Mouse (Mus musculus): ENCODE results near the gene Wdr38. TPM values are rescaled to one million over a fixed set of nuclear protein-coding genes. Genes with fewer than 3 reads are reported as not detected.
"Not testable (repeated sequence)": the region's sequence is repeated elsewhere in the genome, so short reads cannot be mapped to it uniquely, and the experiment has no call there.

The Wdr38 gene
- polyA plus RNA-seq, 1 experiment from 2014 or later: 2.6 TPM

DNA sequence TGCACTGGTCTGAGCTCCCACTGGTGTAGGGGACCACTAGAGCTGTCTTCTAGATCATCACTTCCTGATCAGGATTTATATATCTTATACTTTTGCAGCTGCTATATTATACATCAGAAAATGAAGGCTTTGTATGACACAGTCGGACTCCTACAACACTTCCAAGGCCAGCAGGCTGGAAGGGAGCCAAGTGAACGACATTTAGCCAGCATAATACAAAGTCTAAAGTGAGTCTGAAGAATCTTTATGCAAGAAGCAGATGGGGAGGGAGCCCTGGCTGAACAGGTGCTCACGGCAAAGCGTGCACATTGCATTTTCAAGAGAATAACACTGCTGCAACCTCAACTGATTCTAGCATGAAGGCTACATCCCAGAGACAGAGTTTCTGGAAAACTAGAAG is 4.8 kb upstream of the Wdr38 start:
- DNase-seq (ENCODE audit: low spot score): no peak

DNA sequence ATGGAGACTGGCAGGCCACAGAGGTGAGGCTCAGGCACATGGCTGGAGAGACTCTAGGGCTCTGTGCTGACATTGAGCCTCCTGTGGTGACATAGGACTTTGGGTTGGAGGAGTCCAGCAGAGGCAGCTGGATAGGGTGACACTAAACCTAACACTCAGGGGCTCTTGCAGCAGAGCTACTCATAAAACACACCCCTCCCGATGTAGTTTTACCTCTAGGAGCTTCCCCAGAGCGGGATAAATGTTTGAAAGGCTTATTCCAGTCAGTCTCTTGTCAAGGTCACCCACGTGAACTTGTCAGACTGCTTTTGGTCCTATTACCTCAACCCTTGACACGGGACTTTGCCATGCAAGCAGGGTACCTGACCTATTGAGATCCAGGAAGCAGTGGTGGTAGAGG is 2.1 kb downstream of the Wdr38 start:
- no peak for DNase-seq (ENCODE audit: low spot score)

DNA sequence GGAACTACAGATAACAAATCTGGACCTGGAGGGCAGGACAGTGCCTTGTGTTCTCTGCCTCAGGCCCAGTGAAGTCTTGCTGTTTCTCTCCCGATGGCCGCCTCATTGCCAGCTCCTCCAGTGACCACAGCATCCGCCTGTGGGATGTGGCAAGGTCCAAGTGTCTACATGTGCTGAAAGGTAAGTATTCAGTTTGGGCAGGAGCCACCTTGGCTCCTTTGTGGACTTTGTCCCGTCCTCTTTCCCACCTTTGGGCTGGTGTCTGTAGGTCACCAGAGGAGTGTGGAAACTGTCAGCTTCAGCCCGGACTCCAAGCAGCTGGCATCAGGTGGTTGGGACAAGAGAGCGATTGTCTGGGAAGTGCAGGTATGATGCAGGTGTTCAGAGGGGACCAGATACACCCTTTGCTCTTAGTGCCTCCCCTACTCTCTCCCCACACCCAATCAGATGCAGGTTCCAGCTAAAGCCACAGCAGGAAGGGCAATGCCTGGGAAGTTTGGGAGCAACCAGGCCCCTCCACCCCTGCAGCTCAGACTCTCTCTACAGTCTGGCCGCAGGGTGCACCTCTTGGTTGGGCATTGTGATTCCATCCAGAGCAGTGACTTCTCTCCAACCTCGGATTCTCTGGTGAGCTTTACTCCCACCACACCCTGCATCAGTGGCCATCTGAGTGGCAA is 2.8 kb downstream of the Wdr38 start:
- no peak for DNase-seq (ENCODE audit: low spot score)

DNA sequence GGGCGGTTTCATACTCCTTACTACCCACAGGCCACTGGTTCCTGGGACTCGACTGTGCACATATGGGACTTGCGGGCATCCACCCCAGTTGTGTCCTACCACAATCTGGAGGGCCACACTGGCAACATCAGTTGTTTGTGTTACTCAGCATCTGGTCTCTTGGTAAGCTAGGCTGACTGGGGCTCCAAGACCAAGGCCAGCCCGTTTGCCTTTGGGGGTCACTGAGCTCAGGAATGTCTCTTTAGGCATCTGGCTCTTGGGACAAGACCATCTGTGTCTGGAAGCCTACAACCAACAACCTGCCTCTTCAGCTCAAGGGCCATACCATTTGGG is 3.3 kb downstream of the Wdr38 start:
- no peak for DNase-seq (ENCODE audit: low spot score)

DNA sequence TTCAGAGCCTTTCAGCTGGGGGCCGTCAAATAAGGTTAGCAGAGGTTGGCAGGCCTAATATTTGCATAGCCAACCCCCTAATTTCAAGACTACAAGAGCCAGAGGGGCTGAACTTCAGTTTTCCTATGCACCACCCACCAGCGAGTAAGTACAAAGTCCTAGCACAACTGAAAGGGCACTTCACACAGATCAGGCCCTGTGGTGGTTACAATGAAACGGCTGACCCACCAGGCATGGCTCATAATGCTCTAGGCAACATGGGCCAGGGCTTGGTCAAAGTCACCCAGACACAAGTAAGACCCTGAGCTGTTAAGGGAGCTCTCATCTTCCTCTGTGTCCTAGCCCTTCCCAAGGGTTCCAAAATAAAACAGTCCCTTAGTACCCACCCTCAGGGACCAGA is 4.6 kb downstream of the Wdr38 start:
- DNase-seq (ENCODE audit: low spot score): no peak

DNA sequence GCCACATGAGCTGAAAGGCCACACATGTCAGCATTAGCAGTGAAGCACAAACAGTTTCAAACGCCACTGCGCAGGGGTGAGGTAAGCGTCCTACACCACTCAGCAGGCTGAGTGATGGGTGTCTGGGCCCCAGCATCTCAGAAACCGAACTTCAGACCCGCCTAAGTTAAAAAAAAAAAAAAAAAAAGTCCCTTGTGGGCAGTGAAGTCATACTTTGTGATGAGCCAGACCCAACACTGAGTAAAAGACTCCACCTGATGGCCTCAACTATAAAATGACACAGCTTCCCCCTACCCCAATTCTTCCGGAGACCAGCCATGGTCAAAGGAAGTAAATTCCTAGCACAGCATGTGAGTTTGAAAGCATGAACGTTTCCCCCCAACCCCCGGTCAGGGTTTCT is 5.8 kb downstream of the Wdr38 start:
- no peak for DNase-seq (ENCODE audit: low spot score)

DNA sequence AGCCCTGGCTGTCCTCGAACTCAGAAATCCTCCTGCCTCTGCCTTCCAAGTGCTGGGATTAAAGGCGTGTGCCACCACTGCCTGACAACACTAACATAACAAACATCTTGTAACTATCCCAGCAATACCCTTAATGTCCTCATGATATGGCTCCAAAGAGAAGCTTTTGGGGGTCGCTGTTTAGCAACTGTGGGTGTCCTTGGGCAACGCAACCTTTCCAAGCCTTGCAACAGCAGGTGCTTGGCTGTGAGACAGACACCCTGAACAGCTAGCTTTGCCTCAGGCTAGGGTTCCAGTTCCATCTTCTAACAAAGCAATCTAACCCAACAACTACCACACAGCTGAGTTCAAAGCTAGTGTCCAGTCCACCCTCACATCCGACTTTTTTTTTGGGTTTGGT is 6.2 kb downstream of the Wdr38 start:
- no peak for DNase-seq (ENCODE audit: low spot score)

DNA sequence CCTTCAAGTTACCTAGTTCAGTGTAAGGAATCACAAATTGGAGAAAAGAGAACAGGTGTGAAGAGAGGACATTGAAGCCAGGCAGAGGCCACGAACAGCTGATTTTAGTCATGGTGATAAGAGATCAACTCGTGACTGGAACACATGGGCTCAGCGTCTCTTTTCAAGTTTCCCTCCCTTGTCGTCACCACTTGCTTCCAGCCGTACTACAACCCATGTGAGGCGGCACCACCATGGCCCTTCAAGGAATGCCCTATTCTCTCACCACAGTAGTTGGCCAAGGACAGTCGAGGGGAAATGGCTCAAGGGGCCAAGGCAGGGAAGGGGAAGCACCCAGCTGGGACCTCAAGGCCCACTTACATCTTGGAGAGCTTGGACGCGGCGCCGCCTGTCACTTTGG is 7.1 kb downstream of the Wdr38 start:
- peak; percentile 43 for DNase-seq (ENCODE audit: low spot score)

DNA sequence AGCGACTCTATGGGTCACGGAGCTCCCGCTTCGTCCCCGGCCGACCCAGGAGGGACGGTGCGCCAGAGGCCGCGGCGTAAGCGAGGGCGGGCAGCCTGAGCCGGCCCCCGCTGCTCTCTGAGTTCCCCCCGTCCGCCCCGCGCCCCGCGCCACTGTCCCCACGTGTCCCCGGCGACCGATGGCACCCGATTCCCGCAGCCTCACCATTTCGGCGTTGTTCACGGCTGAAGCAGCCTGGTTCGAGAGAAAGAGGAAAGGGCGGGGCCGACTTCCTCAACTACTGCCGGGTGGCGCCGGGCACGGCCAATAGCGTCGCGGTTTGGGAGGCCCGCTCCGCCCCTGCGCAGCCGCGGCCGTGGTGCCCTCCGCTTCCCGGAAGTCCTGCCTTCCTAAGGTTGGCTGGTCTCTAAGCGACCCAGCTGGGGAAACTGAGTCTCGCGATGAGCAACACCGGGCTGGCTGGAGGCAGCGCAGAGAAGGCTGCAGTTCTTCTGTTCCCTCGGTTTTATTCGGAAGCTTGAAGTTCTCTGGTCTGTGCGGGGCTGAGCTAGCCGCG is 7.7 kb downstream of the Wdr38 start, which contains the start of gene Arpc5l:
Gene Arpc5l (plus strand): TSS at position 469 of the 556 bp plus-strand sequence.
- peak; percentile 94 for DNase-seq (ENCODE audit: low spot score)

DNA sequence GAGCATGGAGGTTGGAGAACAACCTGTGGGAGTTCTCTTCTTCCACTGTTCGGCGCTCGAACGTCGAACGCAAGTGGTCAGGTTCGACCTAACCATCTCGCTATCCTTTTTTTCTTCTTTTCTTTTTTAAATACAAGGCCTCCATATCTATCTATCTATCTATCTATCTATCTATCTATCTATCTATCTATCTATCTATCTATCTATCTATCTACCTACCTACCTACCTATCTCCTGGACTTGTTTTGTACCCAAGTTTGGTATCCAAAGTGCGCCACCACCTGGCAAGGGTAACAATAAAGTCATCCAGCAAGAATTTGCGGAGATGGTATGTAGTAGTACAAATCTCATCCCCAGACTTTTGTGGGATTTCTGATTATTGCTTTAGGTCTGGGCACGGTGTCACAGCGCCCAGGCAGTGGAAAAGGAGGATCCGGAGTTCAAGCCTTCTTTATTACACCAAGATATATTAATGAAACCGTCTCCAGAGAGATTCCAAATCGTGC is 8.4 kb downstream of the Wdr38 start, which contains the start of gene Rpl35:
Gene Rpl35 (minus strand): TSS at position 51 of the 506 bp plus-strand sequence.
- DNase-seq (ENCODE audit: low spot score): peak; percentile 58

DNA sequence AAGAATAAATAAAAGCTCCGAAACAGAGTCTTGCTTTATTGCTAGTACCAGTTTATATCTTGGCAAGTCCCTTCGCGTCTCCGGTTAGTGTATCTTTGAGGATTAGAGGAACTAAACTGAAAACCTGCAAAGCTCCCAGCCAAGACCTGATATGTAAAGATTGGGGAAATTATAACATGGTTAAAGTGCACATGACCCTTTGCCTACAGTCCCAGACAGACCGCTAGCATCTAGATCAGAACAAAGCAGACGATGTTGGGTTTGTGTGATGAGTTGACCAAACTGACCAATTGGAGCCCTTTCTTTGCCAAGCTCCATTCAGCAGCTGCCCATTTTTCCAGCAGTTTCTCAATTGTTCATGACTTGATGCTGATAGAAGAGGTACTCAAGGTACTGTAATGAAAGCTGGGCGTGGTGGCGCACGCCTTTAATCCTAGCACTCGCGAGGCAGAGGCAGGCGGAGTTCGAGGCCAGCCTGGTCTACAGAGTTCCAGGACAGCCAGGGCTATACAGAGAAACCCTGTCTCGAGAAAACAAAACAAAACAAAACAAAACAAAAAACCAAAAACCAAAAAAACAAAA is 9.0 kb downstream of the Wdr38 start:
- no peak for DNase-seq (ENCODE audit: low spot score)

DNA sequence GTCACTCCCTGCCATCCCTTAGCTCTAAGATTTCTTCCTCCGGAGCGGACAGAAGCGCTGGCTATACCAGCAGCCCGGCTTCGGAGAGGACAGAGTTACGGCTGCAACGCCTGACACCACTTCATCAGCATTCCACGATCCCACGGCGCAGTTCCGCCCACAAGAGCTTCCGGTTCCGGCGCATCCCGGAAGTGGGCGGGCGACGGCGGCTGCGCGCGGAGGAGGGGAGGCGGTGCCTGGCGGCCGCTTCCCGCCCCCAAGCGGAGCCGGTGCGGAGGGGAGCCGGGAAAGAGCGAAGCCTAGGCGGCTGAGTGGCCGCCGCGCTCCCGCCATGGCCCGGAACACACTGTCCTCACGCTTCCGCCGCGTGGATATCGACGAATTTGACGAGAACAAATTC is 10.6 kb downstream of the Wdr38 start:
- DNase-seq (ENCODE audit: low spot score): peak; percentile 94

DNA sequence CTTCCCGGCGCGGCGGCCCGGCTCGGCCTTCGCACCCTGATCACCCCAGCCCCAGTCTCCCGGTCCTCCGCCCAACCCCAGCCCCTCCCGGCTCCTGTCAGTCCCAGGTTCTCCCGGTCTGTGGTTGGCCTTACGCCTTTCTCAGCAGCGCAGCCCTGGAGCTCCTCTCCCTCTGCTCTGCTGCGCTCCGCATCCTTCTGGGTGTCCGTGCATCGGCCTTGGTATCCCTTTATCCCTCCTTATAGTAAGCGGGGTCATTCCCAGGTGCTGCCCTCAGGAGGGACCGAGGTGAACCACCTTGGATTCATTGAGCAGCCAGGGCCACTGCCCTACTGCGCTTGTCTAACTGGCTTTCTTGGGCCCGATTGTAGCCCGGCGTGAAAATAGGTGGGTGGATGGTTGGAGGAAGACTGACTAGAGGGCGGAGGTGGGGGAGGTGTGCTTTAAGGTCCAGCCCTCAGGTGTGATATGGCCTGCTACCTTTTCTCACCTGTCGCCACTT is 11.1 kb downstream of the Wdr38 start:
- peak; percentile 37 for DNase-seq (ENCODE audit: low spot score)

DNA sequence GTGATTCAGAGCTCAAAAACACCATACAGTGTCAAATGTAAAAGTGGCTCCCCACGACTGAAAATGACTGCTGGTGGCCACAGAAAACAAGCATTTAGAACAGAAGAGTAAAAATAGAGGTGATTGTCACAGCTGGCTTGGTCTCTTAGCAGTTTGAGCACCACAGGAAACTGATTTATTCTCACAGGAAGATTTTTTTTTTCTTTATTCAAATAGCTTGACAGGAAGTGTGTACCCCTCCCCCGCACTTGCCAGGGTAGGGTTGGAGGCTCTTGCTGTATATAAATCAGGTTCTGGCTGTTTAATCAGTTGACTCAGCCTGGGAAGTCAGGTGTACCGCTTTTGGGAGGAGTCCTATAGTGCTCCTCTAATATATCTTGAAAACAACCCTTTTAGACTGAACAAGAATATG is 11.7 kb downstream of the Wdr38 start:
- peak; percentile 83 for DNase-seq (ENCODE audit: low spot score)

DNA sequence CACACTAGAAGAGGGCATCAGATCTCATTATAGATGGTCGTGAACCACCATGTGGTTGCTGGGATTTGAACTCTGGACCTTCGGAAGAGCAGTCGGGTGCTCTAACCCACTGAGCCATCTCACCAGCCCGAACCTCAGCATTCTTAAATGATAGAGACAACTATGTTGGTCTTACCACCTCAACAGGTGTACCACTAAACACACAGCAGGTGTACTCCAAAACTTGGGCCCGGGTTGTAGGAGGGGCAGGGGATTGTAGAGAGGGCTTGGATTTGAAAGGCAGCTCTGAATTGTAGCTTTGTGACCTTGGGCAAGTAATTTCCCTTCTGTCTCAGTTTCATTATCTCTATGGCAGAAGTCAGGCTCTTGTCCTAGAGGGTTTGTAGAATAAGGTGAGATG is 12.9 kb downstream of the Wdr38 start:
- not testable (repeated sequence) for DNase-seq (ENCODE audit: low spot score)

DNA sequence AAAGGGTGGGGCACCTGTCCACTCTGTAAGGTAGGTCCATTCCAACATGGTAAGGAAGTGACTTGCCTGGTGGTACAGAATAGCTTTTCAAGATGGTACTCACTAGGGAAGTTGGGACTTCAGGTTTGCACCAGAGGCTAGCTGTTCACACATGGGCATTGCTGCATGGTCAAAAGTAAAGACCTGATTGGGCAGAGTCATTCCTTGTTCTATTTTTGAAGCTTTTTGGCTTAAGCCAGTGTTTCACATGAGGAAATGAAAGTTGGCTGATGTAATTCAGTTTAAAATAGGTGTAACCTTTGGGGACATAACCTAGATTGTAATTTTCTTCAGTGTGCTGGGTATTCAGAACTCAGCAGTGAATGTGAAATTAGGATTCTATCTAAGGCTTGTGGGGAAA is 14.0 kb downstream of the Wdr38 start:
- no peak for DNase-seq (ENCODE audit: low spot score)

DNA sequence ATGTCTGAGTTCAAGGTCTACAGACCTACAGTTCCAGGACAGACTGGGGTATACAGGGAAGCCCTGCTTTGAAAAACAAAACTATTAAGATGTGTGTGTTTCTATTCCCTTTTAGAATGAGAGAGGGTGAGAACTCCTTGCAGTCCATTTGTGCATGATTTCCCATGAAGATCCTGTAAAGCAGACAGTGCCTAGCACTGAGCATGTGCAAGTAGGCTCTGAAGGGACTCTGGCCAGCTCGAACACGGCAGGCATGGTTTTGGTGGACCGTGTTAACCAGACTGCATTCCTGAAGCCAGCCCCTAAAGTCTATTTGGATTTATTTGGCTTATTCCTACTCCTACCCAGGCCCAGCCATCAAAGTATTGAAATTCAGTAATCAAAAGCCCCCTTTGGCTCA is 14.7 kb downstream of the Wdr38 start:
- DNase-seq (ENCODE audit: low spot score): no peak

DNA sequence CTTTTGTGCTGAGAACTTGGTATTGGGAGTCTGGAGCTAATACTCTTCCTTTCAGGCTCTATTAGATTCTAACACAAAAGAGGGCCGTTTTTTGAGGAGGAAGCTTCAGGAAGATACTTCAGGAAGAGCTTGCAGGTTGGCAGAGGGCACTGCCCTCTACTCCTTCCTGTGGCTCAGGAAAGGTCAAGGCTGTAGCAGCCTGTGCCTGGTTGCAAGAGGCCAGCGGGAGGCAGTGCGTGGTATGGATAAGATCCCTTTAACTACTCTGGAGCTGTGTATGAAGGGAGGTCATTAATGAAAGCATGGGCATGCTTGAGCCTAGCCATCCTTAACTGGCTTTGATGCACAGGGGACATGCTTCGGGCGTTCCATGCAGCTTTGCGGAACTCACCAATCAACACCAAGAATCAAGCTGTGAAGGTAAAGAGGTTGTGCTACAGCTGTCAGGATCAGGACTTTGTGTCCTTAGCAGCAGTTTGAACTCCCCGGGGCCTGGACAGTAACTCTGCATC is 15.5 kb downstream of the Wdr38 start:
- DNase-seq (ENCODE audit: low spot score): no peak

DNA sequence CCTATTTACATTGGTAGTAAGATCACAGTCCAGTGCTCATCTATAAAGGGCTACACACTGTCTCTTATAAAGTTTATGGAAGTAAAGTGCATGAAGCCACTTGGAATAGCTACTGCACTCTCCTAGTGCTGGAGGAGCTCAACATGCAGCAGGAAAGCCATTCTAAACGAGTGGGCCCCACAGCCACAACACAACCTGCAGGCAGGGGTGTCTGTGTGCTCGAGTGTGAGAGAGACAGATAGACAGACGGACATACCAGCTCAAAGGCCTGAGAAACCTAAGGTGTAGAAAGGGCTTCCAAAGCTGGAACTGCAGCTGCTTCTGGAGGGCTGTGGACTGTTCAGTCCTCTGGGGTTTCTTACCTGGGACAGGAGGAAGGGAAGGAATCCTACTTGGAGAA is 19.3 kb downstream of the Wdr38 start:
- no peak for DNase-seq (ENCODE audit: low spot score)

DNA sequence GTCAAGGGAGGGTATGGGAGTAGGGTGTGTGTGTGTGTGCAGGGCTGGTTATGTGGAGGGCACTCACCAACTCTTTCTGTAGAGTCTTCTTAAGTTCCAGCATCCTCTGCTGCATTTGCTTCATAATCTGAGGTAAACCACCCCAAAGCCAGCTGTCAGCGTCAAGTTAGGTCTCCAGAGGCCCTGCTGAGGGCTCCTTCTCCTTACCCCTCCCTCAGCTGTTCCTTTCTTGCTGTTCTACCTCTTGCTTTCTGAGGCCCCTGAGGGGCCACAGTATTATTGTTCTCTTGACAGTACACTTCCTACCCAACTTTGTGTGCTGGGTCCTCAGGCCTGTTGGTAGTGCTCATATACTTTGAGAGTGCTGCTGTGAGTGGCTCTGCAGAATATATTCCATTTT is 22.7 kb downstream of the Wdr38 start:
- no peak for DNase-seq (ENCODE audit: low spot score)

DNA sequence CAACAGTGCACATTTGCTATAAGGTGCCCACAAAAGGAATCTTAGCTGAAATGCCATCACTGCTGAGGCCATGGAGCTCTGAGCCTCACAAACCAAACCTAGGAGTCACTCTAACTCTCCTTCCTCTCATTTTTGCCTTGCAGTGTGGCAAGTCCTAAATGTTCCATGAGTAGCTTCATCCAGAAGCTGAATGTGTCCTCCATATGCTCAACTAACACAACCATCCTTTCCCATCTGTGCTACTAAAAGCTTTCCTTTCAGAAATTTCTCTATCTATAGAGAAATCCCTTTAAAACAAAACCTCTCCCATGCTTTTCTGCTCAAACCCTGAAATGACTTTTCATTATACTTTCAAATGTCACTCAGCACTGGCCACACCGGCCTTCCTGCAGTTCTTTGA is 34.3 kb downstream of the Wdr38 start:
- DNase-seq (ENCODE audit: low spot score): no peak

DNA sequence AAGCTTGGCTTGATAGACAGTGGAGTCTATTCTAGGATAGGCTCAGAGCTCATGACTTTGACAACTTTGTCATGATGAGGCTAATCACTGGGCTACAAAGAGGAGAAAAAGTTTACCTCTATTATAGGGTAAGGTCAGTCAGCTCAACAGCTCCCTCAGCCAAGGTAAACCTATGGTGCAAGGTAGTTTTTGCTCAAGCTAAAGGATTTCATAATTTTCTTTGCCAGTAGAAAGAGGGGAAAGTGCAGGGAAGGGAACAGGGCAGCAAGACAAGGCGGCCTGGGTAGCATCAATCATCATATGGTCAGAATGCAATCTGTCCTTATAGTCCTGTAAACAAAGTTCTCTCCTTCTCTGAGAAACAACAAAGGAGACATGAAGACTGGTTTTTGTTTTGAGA is 42.9 kb downstream of the Wdr38 start:
- no peak for DNase-seq (ENCODE audit: low spot score)

DNA sequence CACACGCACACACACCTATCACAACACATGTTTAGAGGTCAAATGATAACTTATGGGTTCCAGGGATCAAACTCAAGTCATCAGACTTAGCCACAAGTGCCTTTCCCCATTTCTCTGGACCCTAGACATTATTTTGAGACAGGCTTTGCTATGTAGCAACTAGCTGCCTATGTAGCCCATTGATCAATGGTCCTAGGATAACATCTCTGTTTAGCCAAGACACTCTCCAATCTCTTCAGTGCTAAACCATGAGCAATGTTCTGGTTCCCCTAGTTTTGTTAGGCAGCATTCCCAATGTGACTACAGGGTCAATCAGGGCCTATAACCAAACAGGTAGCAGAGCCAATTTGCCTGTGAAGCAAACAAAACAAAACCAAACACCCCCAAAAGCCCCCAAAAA is 51.2 kb downstream of the Wdr38 start:
- DNase-seq (ENCODE audit: low spot score): no peak

All from thymus, postnatal 0 days (tissue).